8 mouse cellular contexts compared by ENCODE assay signal in genomic region chr2:152727795-152728510, GRCm38 (mm10). TPM values are rescaled to one million over a fixed set of nuclear protein-coding genes. Genes with fewer than 3 reads are reported as not detected.
A peak's percentile ranks its signal among the peaks of the same experiment; 100 is the strongest.
DNase-seq lines count a peak whose midpoint lies in the region; ATAC-seq and TF ChIP-seq lines count a peak whose summit lies in the region.

No protein-coding gene starts in this region.

- H3K27me3 ChIP-seq in forebrain, embryonic 11.5 days (ENCODE audit: control insufficient read depth, insufficient read depth, low read length) = peaks cover 2% of the 10 kb centered on the region; the same call in 1 of the 2 replicates
- H3K27me3 ChIP-seq in forebrain, embryonic 16.5 days (replicated peaks; ENCODE audit: control insufficient read depth, insufficient read depth, low read length) = no peaks in the 10 kb centered on the region
- H3K27me3 ChIP-seq in heart, adult 2 months (ENCODE audit: control insufficient read depth, insufficient read depth, low read length) = no peaks in the 10 kb centered on the region
- 0 out of 2 replicates have a peak, but pooled peaks cover 3% of the 10 kb centered on the region for H3K27me3 ChIP-seq in lung, embryonic 15.5 days

- no peaks in the 10 kb centered on the region for H3K36me3 ChIP-seq in forebrain, embryonic 11.5 days (ENCODE audit: control insufficient read depth, insufficient read depth, low read length)
- no peaks in the 10 kb centered on the region for H3K36me3 ChIP-seq in forebrain, embryonic 16.5 days (ENCODE audit: control insufficient read depth, insufficient read depth)
- no peaks in the 10 kb centered on the region for H3K36me3 ChIP-seq in heart, adult 2 months (ENCODE audit: control insufficient read depth, insufficient read depth, low read length)
- no peaks in the 10 kb centered on the region for H3K36me3 ChIP-seq in lung, embryonic 15.5 days

- H3K79me2 ChIP-seq in heart, adult 2 months (replicated peaks; ENCODE audit: control insufficient read depth, insufficient read depth, low read length) = no peaks in the 10 kb centered on the region

- H3K4me3 ChIP-seq in forebrain, embryonic 11.5 days (ENCODE audit: low read depth, low read length) = no peak overlapping the region
- H3K4me3 ChIP-seq in forebrain, embryonic 16.5 days (replicated peaks; ENCODE audit: low read length) = no peak overlapping the region
- peak overlapping the region; percentile 44 for H3K4me3 ChIP-seq in heart, adult 2 months
- H3K4me3 ChIP-seq in lung, embryonic 15.5 days = no peak overlapping the region

- TF ChIP-seq CTCF in heart, adult 2 months (IDR thresholded peaks at IDR 0.05) = no peak

- DNase-seq in forebrain, embryonic 11.5 days (ENCODE audit: low spot score) = no peak
- peak; percentile 66 to 77 for DNase-seq in heart, adult 2 months
- DNase-seq in kidney, adult 8-10 months = peak; percentile 56 to 70
- no peak for DNase-seq in thymus, postnatal 25 days
- DNase-seq in ovary, adult 18-20 months (ENCODE audit: low spot score) = no peak

- no peaks in the 10 kb centered on the region for H3K9me3 ChIP-seq in forebrain, embryonic 11.5 days (ENCODE audit: control insufficient read depth, low read length)
- H3K9me3 ChIP-seq in forebrain, embryonic 16.5 days (ENCODE audit: control insufficient read depth, low read length) = no peaks in the 10 kb centered on the region
- H3K9me3 ChIP-seq in lung, embryonic 15.5 days = no peaks in the 10 kb centered on the region

- TF ChIP-seq POLR2A in heart, adult 2 months (IDR thresholded peaks at IDR 0.05; ENCODE audit: insufficient read depth, low read depth, low read length) = peak; percentile 97

- H3K27ac ChIP-seq in forebrain, embryonic 11.5 days (ENCODE audit: low read depth, low read length) = 0 out of 2 replicates have a peak overlapping the region, but pooled peaks have one; percentile 25
- no peak overlapping the region for H3K27ac ChIP-seq in forebrain, embryonic 16.5 days (ENCODE audit: low read length)
- H3K27ac ChIP-seq in heart, adult 2 months = peak overlapping the region; percentile 93
- H3K27ac ChIP-seq in lung, embryonic 15.5 days = peak overlapping the region; percentile 83

- WGBS in forebrain, embryonic 11.5 days = 89% methylated on average over 14 of the region's 14 CpGs
- 84% methylated on average over 14 of the region's 14 CpGs for WGBS in forebrain, embryonic 16.5 days
- 57% methylated on average over 14 of the region's 14 CpGs for WGBS in heart, adult 2 months
- WGBS in lung, embryonic 15.5 days = 75% methylated on average over 14 of the region's 14 CpGs

- peak; percentile 86 for TF ChIP-seq EP300 in heart, adult 2 months (IDR thresholded peaks at IDR 0.05; ENCODE audit: insufficient read depth, low read depth, low read length)

- no peaks in the 10 kb centered on the region for H3K4me1 ChIP-seq in forebrain, embryonic 11.5 days (replicated peaks; ENCODE audit: control insufficient read depth, insufficient read depth, low read length)
- H3K4me1 ChIP-seq in forebrain, embryonic 16.5 days (replicated peaks; ENCODE audit: control insufficient read depth, insufficient read depth, low read length) = peaks cover 8% of the 10 kb centered on the region; the same call in 1 of the 2 replicates
- peaks cover 25% of the 10 kb centered on the region for H3K4me1 ChIP-seq in heart, adult 2 months (ENCODE audit: control insufficient read depth, insufficient read depth, low read length)
- peaks cover 78% of the 10 kb centered on the region for H3K4me1 ChIP-seq in lung, embryonic 15.5 days

- no peak overlapping the region for H3K4me2 ChIP-seq in forebrain, embryonic 11.5 days (ENCODE audit: low read depth, low read length, severe bottlenecking)
- H3K4me2 ChIP-seq in forebrain, embryonic 16.5 days (ENCODE audit: low read length) = no peak overlapping the region
- H3K4me2 ChIP-seq in lung, embryonic 15.5 days = no peak overlapping the region

- intact Hi-C loops in heart, adult 2 months (cut with DNase I) = loop anchor here (1.0 kb wide), 1 partner anchor 10 kb away; no protein-coding TSS in a partner anchor

- H3K9ac ChIP-seq in forebrain, embryonic 11.5 days (ENCODE audit: low read length) = no peak overlapping the region
- no peak overlapping the region for H3K9ac ChIP-seq in forebrain, embryonic 16.5 days (replicated peaks; ENCODE audit: low read depth, low read length)
- peak overlapping the region; percentile 69 for H3K9ac ChIP-seq in heart, adult 2 months (ENCODE audit: low read depth, low read length)
- H3K9ac ChIP-seq in lung, embryonic 15.5 days = peak overlapping the region; percentile 8; the same call in 1 of the 2 replicates

- no peak for ATAC-seq in forebrain, embryonic 11.5 days (replicated peaks; ENCODE audit: low FRiP score)
- ATAC-seq in forebrain, embryonic 16.5 days = no peak
- no peak for ATAC-seq in lung, embryonic 15.5 days (ENCODE audit: borderline replicate concordance, extremely low read depth, low FRiP score, low TSS enrichment)
- no peak for ATAC-seq in erythroid progenitor cell, adult 5-6 weeks (replicated peaks; ENCODE audit: low FRiP score, poor library complexity, severe bottlenecking)

RNA-seq across cellular contexts. Expression of gene Id1, which starts 8.1 kb away (rescaled TPM):
- 51.1 and 53.1 TPM in 2 replicates for polyA plus RNA-seq in forebrain, embryonic 11.5 days (2014; fragmentation: Nextera tagmentation; extraction: Ambion mirVana)
- polyA plus RNA-seq in forebrain, embryonic 16.5 days (2015; fragmentation: Nextera tagmentation; extraction: Ambion mirVana) = 22.3 and 26.0 TPM in 2 replicates
- 10 to 100 TPM; 56.5 to 59.8 TPM for total RNA-seq in heart, adult 2 months (2021)
- polyA plus RNA-seq in heart, adult 2 months (2012; rRNA removed) = 74.7 and 113 TPM in 2 replicates
- 134 and 143 TPM in 2 replicates for polyA plus RNA-seq in lung, embryonic 15.5 days (2015; fragmentation: Nextera tagmentation; extraction: Ambion mirVana)
- 1.3 and 17.3 TPM in 2 replicates for total RNA-seq in erythroid progenitor cell, adult 5-6 weeks (2015; ENCODE audit: low replicate concordance)
- total RNA-seq in erythroid progenitor cell, adult 5-6 weeks (2017; ENCODE audit: low replicate concordance) = 1.6 and 2.6 TPM in 2 replicates

RNA-seq across cellular contexts. Expression of gene Cox4i2, which starts 26.0 kb away (rescaled TPM):
- polyA plus RNA-seq in forebrain, embryonic 11.5 days (2014; fragmentation: Nextera tagmentation; extraction: Ambion mirVana) = 4.6 and 5.5 TPM in 2 replicates
- 4.7 and 6.0 TPM in 2 replicates for polyA plus RNA-seq in forebrain, embryonic 16.5 days (2015; fragmentation: Nextera tagmentation; extraction: Ambion mirVana)
- 10 to 100 TPM; 12.1 to 18.0 TPM for total RNA-seq in heart, adult 2 months (2021)
- polyA plus RNA-seq in heart, adult 2 months (2012; rRNA removed) = 12.0 and 13.2 TPM in 2 replicates
- 74.8 and 81.0 TPM in 2 replicates for polyA plus RNA-seq in lung, embryonic 15.5 days (2015; fragmentation: Nextera tagmentation; extraction: Ambion mirVana)
- 1.8 TPM in 1 of 2 replicates, not detected in the other for total RNA-seq in erythroid progenitor cell, adult 5-6 weeks (2015; ENCODE audit: low replicate concordance)
- total RNA-seq in erythroid progenitor cell, adult 5-6 weeks (2017; ENCODE audit: low replicate concordance) = not detected in 2 replicates

RNA-seq across cellular contexts. Expression of gene Mcts2, which starts 41.1 kb away (rescaled TPM):
- 37.9 and 39.5 TPM in 2 replicates for polyA plus RNA-seq in forebrain, embryonic 11.5 days (2014; fragmentation: Nextera tagmentation; extraction: Ambion mirVana)
- polyA plus RNA-seq in forebrain, embryonic 16.5 days (2015; fragmentation: Nextera tagmentation; extraction: Ambion mirVana) = 29.3 and 32.8 TPM in 2 replicates
- total RNA-seq in heart, adult 2 months (2021) = 10 to 100 TPM; 14.8 to 18.2 TPM
- polyA plus RNA-seq in heart, adult 2 months (2012; rRNA removed) = 8.6 and 12.1 TPM in 2 replicates
- 27.1 and 28.5 TPM in 2 replicates for polyA plus RNA-seq in lung, embryonic 15.5 days (2015; fragmentation: Nextera tagmentation; extraction: Ambion mirVana)
- total RNA-seq in erythroid progenitor cell, adult 5-6 weeks (2015; ENCODE audit: low replicate concordance) = not detected in 2 replicates
- 1.7 TPM in 1 of 2 replicates, not detected in the other for total RNA-seq in erythroid progenitor cell, adult 5-6 weeks (2017; ENCODE audit: low replicate concordance)

RNA-seq across cellular contexts. Expression of gene H13, which starts 58.7 kb away (rescaled TPM):
- 110 and 112 TPM in 2 replicates for polyA plus RNA-seq in forebrain, embryonic 11.5 days (2014; fragmentation: Nextera tagmentation; extraction: Ambion mirVana)
- 173 and 174 TPM in 2 replicates for polyA plus RNA-seq in forebrain, embryonic 16.5 days (2015; fragmentation: Nextera tagmentation; extraction: Ambion mirVana)
- total RNA-seq in heart, adult 2 months (2021) = 10 to 100 TPM; 33.9 to 37.6 TPM
- 42.9 and 43.5 TPM in 2 replicates for polyA plus RNA-seq in heart, adult 2 months (2012; rRNA removed)
- polyA plus RNA-seq in lung, embryonic 15.5 days (2015; fragmentation: Nextera tagmentation; extraction: Ambion mirVana) = 97.7 and 104 TPM in 2 replicates
- total RNA-seq in erythroid progenitor cell, adult 5-6 weeks (2015; ENCODE audit: low replicate concordance) = 17.7 and 24.7 TPM in 2 replicates
- total RNA-seq in erythroid progenitor cell, adult 5-6 weeks (2017; ENCODE audit: low replicate concordance) = 11.6 and 13.2 TPM in 2 replicates

Comparison
In these comparisons a context has a peak if more than half of its experiments do, and no peak if none do; other contexts are left out.
1. DNase-seq: peak in heart, adult 2 months (2 of 2) and kidney, adult 8-10 months (2 of 2); none in forebrain, embryonic 11.5 days (single experiment), thymus, postnatal 25 days (single experiment) and ovary, adult 18-20 months (single experiment).
2. H3K9ac ChIP-seq: peak in heart, adult 2 months (single experiment) and lung, embryonic 15.5 days (single experiment); none in forebrain, embryonic 11.5 days (single experiment) and forebrain, embryonic 16.5 days (single experiment).